Mouse (Mus musculus): Measurements from ENCODE around the gene Gm21497. TPM values are rescaled to one million over a fixed set of nuclear protein-coding genes. Genes with fewer than 3 reads are reported as not detected.
"Not testable (repeated sequence)": the region's sequence is repeated elsewhere in the genome, so short reads cannot be mapped to it uniquely, and the experiment has no call there.

Gm21497 gene
- not detected in 2 replicates for polyA plus RNA-seq (2016; fragmentation: Nextera tagmentation; extraction: Ambion mirVana)

- not testable (repeated sequence) for H3K9me3 ChIP-seq; H3K4me3 ChIP-seq; H3K36me3 ChIP-seq; H3K4me1 ChIP-seq; H3K27me3 ChIP-seq; H3K4me2 ChIP-seq (replicated peaks); H3K27ac ChIP-seq; H3K9ac ChIP-seq; ATAC-seq (ENCODE audit: insufficient number of reproducible peaks, insufficient read depth, low FRiP score, low TSS enrichment)
- no CpG with 5 or more reads among the region's 5 CpGs for WGBS
These were observed at the start of gene Gm21497 for GRCm38 (mm10) chrY:61646446-61646845. TSS of gene Gm21497 (plus strand) at chrY:61646746.
